Mouse (Mus musculus) mesoderm, embryonic 11.5 days (tissue): ENCODE results near the gene Padi4.
A peak's percentile ranks its signal among the peaks of the same experiment; 100 is the strongest.

Experiments used
- DNase-seq: peaks from one replicate; pipeline ENCODE4 v3.0.0-alpha.2; 2012; ENCODE audit warnings: low read depth, low spot score

The Padi4 gene

DNA sequence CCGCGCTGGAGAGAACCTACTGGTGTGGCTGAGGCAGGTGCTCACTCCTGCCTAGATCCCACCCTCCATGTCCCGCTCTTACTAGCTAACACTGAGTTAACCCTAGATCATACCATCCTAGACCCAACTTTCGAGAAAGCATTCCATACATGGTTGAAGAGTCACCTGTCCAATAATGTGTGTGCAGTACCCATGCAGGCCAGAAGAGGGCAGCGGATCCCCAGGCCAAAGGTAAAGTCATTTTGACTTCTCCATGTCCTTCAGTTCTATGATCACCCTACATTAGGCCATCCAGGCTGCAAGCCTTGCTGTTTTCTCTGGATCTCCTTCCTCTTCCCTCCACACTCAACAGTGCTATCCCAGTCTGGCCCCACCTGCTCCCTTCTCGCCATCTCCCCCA is 14.9 kb upstream of the Padi4 start:
- peak; percentile 74 for DNase-seq

DNA sequence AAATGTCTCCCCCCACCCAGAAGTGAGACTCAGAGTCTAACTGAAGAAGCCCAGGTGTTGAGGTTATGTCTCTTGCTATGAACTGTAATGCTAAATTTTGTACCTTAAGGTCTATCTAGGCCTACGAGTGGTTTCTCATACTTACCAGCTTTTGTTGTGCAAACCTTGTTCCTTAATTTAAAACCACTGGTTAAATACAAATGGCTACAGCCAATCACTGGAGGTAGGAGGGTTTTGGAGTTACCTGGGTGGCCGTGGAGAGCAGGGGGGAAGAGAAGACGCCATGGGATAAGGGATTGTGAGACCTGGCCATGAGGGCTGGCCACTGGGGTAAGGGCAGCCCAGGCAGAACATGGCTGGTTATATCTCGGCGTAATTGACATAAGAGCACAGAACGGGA is 14.2 kb upstream of the Padi4 start:
- DNase-seq = no peak

DNA sequence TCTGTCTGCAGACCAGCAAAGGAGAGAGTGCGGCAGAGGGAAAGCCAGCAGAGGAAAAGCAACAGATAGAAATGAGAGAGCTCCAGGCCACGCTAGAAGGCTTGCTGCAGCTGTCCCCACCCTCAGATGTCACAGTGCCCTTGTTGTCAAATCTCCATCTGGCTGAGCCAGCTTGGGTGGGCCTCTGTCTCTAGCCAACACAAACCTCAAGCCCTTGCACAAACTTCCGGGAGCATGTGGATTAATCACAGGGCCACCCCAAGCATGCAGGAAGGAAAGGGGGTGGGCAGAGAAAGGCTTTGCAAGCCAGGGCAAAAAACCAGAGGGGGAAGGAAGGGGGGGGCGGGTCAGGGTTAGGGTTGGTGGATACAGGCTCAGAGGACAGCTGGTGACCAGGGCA is 13.4 kb upstream of the Padi4 start:
- DNase-seq = no peak

DNA sequence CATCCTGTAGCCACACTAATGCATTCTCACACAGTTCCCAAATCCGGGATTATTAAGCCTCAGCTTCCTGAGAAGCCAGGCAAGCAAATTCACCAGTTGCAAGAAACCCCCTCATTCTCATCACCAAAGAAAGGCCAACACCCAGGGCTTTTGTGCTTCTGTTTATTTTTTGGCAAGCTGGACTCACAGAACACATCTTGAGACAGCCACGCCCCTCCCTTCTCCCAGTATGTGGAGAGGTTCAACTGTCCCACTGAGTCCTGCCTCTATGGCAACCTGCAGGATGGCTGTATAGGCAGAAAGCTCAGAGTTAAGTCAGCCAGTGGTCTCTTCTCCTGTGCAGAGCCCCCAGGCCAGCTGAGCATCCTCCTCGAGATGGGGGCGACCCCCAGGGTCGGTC is 11.2 kb upstream of the Padi4 start:
- DNase-seq = no peak

DNA sequence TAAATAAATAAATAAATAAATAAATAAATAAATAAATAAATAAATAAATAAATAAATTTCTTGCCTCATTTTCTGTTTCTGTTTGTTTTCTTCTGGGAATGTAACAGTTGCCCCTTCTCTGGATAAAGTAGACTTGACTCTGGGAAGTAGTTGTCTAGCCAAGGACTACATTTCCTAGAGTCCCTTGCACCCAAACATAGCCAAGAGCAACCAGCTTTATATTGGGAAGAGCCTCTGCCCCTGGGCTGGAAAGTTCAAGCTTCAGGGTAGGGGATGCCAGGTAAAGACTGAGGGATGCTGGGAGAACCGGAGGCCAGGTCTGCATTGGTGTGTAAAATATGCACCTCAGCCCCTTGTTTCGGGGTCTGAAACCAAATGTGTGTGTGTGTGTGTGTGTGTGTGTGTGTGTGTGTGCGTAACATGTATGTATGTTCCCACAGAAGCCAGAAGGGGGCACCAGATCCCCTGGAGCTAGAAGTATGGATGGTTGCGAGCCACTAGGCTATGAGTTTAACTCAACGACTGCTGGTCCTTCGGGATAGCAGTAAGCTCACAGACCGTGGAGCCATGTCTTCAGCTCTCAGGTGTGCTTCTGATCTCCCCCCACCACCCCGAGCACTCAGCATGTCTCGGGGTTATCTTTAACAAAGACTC is 10.4 kb upstream of the Padi4 start:
- no peak for DNase-seq

DNA sequence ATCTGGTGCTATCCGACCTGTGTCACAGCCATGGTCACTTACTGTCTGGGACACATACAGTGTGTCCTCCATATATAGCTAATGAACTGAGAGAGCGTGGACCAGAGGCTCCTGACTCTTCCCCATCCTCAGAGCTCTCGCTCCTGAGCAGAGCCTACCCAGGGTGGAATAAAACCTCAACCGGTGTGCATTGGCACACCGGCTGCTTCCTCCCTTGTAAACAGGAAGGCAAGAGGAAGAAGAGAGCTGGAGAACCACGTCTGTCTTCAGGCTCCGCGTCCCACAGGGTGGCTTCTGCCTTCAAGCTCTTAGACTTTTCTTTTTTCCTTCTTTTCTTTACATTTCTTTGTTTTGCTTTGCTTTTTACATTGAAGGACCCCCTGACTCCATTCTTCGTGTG is 8.8 kb upstream of the Padi4 start:
- DNase-seq = no peak

DNA sequence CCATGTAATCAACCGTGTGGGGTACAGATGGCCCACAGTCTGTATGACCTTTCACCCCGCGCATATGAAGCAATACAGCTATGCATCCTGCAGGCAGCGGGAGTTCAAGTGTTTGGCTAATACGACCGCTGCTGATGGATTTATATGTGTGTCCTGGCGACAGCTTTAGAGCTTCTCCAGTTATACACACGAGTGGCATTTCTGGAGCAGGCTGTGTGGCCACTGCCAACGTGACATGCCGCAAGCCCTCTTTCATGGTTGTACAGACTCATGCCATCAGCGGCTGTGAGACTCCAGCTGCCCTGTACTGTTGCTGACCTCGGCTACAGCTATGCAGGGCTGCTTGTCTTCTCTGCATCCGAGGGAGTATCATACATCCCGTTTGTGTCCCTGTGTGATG is 6.5 kb upstream of the Padi4 start:
- peak; percentile 49 for DNase-seq

DNA sequence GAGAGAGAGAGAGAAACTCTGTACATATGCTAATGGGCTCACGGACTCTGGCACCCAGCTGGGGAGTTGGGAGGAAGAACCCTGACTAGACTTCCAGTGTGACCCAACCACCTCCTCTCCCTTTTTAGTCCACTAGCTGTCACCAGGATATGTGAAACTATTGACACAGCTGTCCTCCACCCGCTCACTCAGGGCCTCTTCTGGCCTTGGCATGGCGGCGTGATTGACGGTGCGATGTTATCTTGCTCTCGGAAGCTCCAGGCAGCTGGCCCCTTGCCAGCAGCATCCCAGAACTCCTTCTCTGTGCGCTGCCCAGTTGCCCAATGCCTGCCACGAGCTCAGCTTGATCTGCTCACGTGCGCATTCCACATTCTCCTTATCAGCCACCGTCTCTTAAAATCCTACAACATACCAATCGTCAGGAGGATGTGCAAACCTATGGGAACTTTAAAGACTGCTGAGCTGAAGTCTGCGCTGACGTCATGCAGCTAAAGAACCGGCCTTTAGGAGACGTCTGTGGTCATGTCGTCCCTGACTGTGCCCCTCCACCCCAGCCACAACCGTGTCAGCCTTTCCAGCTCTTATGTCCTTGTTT is 5.9 kb upstream of the Padi4 start:
- peak; percentile 87 for DNase-seq

DNA sequence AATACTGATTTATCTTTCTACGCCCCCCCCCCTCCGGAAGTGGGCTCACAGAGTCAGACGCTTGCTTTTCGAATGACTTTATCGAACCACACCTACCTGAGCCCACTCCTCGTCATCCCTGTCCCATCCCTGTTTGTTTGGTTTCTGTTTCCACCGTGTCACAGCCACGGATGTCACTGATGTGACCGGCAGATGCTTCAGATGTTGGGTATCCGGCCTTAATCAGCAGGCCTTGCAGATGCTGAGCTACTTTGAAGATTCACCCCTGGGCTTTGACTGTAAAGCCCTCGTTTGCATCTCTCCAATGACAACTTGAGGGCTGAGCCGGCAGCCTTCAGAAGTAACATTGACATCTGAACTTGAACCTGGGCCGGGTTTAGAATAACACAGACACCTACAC is 2.6 kb upstream of the Padi4 start:
- DNase-seq = no peak

DNA sequence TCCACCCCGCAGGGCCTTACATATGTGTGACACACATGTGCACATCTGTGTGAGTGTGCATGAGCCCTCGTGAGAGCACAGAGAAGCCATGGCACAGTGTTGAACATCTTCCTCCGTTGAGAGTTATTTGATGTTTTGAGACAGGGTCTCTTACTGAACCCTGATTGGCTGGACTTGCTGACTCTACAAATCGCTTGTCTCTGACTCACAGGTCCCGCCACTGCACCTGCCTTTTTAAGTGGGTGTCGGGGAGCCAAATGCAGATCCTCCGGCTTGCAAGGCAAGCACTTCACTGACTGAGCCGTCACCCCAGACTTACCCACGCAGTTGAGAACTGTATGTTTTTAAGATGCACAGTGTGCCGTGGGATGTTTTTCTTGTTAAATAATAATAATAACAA is 1.8 kb upstream of the Padi4 start:
- no peak for DNase-seq

DNA sequence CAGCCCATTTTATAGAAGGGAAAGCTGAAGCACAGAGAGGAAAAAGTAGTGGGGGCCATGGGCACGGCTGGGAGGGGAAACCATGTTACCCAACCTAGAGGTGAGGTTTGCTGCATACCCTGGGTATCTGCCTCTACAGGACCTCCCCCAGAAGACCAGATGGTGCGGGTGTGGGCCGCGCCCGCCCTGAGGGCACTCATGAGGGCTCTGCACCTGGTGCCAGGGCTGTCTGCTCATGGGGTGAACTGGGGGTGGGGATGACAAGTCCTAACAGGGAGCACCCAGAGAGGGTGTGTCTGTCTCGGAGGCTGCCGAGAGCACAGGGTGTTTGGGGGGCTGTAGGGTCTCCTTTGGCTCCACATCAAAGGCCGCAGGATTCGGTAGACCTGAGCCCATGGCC is 857 bp upstream of the Padi4 start:
- DNase-seq = no peak

DNA sequence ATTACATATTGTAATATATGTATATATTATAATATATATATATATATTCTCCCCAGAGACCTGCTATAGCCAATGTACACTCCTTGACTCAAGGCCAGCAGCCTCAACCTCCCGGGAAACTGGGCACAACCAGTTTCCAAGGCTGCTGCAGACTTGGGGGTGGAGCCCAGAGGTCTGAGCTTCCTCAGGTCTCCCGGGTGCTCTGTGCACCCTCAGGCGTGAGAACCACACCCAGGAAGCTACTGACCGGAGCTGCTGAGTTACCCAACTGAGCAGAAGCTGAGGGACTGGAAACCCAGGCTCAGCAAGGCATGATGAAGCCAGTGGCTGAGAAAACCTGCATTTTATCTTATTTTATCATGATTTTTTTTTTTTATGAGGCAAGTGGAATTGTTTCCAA is 2.9 kb downstream of the Padi4 start:
- DNase-seq = no peak

DNA sequence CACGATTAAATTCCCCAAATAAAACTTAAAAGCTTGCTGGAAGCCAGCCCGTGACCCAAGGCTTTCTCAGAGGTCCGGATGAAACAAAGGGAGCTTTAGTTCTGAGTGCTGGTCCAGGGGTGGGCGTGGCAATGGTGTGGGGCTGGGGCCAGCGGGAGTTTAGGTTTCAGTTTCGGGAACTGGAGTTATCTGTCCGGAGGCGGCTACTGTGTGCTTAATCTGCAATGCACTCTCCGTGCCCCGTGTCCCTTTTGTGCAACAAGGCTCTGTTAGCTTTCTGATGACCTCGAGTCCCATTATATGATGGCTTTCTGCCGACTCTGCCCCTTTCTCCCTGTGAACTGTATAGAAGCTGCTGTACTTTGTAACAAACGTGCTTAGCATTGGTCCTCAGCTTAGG is 3.6 kb downstream of the Padi4 start:
- DNase-seq = no peak

DNA sequence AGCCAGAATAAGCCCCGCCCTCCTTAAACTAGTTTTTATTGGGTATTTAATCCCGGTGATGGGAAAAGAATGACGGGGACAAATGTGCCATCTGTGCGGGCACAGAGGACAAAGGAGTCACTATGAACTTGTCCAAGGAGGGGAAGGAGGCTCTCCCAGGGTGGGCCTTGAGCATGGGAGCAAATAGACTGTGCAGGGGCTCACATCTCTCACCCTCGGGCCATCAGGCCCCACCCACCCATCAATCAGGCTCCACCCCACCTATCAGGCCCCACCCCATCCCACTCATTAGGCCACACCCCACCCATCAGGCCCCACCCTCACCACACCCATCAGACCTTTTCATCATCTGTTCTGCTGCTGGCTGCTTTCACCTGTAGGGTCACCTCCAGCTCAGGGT is 5.1 kb downstream of the Padi4 start:
- DNase-seq = no peak

DNA sequence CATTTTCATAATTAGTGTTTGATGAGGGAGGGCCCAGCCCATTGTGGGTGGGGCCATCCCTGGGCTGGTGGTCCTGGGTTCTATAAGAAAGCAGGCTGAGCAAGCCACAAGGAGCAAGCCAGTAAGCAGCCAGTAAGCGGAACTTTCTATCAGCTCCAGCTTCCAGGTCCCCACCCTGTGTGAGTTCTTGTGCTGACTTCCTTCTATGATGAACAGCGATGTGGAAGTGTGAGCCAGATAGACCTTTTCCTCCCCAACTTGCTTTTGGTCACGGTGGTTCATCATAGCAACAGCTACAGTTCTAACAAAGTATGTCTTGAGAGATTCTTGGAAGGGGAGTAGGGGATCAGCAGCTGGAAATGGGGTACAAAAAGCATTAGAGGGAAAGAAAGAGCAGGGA is 8.1 kb downstream of the Padi4 start:
- no peak for DNase-seq

DNA sequence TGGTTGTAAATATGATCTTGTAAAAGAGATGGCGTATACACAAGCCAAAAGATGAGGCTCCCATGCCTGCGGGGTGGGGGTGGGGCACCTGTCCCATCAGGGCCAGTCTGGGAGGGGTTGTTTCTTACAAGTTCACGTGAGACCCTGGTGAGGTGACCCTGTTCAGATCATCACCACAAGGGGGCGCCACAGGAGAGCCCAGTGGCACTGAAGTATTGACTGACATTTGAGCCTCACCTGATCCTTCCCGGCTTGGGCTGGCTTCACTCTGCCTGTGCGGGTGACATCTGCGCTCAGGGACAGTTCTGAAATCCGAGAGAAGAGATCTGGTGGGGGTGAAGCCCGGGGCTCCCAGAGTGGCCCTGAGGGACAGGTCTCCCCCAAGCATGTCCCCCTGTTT is 10.9 kb downstream of the Padi4 start:
- peak; percentile 76 for DNase-seq

DNA sequence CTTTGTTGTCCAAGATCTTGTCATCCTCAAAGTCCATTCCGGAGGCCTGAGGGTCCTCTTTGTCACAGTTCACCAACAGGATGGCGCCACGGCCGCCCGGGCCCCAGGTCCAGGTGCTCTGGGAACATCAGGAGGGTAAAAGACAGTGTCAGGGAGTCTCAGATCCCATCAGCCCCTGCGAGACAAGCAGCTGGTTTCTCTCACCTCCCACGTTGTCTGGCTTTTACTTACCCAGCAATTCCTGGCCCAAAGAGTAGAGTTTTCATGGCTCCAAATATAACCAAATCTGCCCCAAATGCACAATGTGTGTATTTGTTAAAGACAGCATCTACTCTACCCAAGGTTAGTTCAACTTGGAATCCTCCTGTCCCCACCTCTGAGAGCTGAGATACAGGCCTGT is 12.4 kb downstream of the Padi4 start:
- no peak for DNase-seq

DNA sequence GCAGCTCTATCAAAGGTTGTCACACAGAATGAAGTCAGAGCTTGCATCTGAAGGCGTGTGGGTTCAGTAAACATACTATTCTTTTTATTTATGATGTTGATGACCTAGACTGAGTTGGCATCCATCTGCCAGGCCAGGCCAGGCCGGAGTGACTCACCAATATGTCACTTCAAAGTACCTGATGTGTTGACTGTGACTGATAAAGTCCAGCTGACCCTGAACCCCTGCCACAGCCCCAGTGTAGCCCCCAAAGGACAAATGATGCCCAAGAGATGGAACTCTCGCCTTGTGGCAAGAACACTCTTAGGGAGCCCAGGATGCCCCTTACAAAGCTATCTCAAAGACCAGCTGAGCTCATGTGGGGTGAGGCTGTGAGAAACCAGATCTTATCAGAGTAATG is 18.2 kb downstream of the Padi4 start:
- DNase-seq = no peak

DNA sequence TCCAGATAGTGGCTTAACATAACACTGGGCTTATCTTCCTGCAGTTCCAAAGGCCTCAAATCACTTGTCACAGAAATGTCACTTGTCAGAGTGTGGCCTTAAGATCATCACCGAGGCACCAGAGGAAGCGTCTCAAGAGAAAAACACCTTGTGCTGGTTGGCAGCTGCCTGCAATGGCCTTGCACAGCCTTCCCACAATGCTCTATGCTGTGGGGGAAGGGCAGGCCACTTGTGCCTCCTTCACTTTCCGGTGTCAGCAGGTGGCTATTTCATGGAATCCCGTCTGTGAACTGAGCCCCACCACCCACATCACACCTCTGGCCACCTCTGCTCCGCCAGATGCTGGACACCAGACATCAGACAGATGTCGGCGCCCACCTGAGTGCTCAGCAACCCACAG is 20.7 kb downstream of the Padi4 start:
- DNase-seq = no peak

DNA sequence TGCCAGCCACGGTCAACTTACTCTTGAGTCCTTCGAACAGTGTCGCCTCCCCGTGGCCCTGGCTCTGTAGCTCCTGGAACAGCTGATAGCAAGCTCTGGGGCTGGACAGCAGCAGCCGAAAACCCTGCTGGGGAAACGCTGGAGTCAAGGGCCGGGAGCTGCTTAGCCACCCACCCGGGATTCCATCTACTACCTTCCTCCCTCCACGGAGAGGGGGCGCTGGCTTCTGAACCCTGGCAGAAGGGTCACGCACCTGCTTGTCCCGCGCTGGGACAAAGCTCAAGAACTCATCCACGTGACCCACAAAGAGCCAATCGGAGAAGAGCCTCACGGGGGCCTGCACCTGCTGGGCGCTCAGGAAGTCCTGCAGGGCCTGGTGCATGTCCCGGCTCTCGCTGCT is 23.7 kb downstream of the Padi4 start:
- DNase-seq = peak; percentile 54

DNA sequence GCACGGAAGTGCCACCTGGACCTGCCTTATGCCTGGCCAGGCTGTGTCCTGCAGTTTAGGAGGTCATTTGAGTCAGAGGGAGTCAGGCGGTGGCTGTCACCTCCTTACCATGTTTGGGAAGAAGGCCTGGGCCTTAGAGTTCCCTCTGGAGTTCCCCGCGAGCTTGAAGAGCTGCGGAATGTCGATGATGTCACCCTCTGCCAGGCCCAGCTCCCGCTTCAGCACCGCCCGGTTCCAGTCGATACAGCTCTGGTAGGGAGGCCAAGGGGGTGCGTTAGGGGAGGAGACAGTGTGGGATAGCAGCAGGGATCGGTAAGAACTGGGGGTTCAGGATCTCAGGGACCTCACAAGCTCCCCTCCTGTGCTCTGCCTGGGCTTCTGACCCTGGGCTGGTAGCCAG is 26.1 kb downstream of the Padi4 start:
- DNase-seq = no peak

DNA sequence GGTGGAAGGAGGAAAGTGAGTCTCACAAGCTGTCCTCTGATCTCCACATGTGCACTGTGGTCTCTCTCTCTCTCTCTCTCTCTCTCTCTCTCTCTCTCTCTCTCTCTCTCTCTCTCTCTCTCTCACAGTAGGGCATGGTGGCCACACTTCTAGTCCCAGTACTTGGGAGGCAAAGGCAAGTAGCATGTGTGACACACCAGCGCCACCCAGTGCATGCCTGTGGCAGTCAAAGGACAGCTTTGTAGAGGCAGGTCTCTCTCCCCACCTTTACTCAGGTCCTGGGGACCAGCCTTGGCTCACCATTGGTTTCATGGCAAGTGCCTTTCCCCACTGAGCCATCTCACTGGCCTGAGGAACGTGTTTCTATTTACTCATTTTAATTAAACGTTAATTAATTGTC is 29.4 kb downstream of the Padi4 start:
- peak; percentile 60 for DNase-seq

DNA sequence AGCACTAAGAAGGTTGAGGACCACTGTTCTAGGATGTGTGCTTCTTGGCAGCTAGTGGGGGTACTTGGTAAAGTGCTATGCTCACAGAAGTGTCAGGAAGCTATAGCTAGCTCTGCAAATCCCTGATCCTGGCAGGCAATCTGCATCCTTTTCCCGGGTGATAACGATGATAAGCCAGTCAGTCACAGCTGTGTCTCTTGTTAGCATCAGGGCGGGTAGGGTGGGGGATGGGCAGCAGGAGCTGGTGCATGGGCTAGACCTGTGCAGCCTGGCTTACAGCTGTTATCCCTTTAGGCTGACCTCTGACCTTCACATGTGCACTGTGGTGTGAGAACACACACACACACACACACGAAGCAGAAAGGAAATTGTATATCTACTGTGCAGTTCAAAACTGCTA is 30.9 kb downstream of the Padi4 start:
- peak; percentile 31 for DNase-seq

DNA sequence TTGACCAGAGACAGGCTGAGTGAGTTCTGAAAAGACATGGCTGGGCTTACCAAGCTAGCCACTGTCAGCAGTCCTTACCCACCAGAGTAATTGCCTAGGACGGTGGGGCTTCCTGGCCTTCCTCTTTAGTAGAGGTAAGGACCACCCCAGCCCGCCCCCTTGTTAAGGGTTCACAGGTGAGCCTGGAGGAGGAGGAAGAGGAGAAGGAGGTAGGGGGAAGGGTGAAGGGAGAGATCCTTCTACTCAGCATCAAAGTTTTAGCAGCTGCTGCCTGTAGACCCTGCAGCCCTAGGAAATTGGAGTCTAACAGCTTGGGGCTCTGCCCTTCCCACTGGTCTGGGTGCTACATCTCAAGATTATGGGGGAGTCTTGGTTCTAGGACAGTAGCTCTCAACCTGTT is 31.5 kb downstream of the Padi4 start, which contains the start of gene Padi6:
Padi6 (minus strand) TSS at position 101 of the 400 bp plus-strand sequence.
- DNase-seq = no peak
